Mouse (Mus musculus): ENCODE measurements around the gene Asic2. TPM values are rescaled to one million over a fixed set of nuclear protein-coding genes. Genes with fewer than 3 reads are reported as not detected.

Asic2 gene
- polyA plus RNA-seq, 1 experiment = 39.7 TPM

- H3K27ac ChIP-seq (ENCODE audit: insufficient read depth, low read length) = no peak overlapping the region
- WGBS = 75% methylated on average over 5 of the region's 5 CpGs
- no peak for DNase-seq
- no peaks in the 10 kb centered on the region for H3K27me3 ChIP-seq (ENCODE audit: control insufficient read depth, insufficient read depth, low read length)
- no peak for TF ChIP-seq CTCF (IDR thresholded peaks at IDR 0.05; ENCODE audit: borderline replicate concordance, insufficient read depth, low read depth, low read length)
- no peak for TF ChIP-seq POLR2A (IDR thresholded peaks at IDR 0.05; ENCODE audit: borderline replicate concordance, insufficient read depth, low read length)
- H3K4me3 ChIP-seq (replicated peaks; ENCODE audit: insufficient read depth, low read depth, low read length) = no peak overlapping the region
- H3K4me1 ChIP-seq (ENCODE audit: control insufficient read depth, insufficient read depth, low read length) = no peaks in the 10 kb centered on the region
Observed at GRCm38 (mm10) chr11:81582161-81582560, 386.1 kb downstream of the Asic2 start.

GRCm38 (mm10) chr11:81579753-81580152 lies 388.5 kb downstream of the Asic2 start:
- TF ChIP-seq POLR2A (IDR thresholded peaks at IDR 0.05; ENCODE audit: borderline replicate concordance, insufficient read depth, low read length) = no peak
- TF ChIP-seq CTCF (IDR thresholded peaks at IDR 0.05; ENCODE audit: borderline replicate concordance, insufficient read depth, low read depth, low read length) = no peak
- DNase-seq = no peak
- Histone ChIP-seq H3K27me3 (ENCODE audit: control insufficient read depth, insufficient read depth, low read length) (no peaks in the 10 kb centered on the region), H3K4me3 (replicated peaks; ENCODE audit: insufficient read depth, low read depth, low read length) (no peak overlapping the region), H3K4me1 (ENCODE audit: control insufficient read depth, insufficient read depth, low read length) (no peaks in the 10 kb centered on the region), H3K27ac (ENCODE audit: insufficient read depth, low read length) (no peak overlapping the region)
- 38% methylated on average over 6 of the region's 6 CpGs for WGBS

- DNase-seq = peak in 1 of 2 experiments; percentile 67
- TF ChIP-seq POLR2A (IDR thresholded peaks at IDR 0.05; ENCODE audit: borderline replicate concordance, insufficient read depth, low read length) = no peak
- TF ChIP-seq CTCF (IDR thresholded peaks at IDR 0.05; ENCODE audit: borderline replicate concordance, insufficient read depth, low read depth, low read length) = no peak
- peaks cover 8% of the 10 kb centered on the region for H3K4me1 ChIP-seq (ENCODE audit: control insufficient read depth, insufficient read depth, low read length)
- no peak overlapping the region for H3K27ac ChIP-seq (ENCODE audit: insufficient read depth, low read length)
- WGBS = 6% methylated on average over 3 of the region's 3 CpGs
- H3K4me3 ChIP-seq (replicated peaks; ENCODE audit: insufficient read depth, low read depth, low read length) = no peak overlapping the region
- H3K27me3 ChIP-seq (ENCODE audit: control insufficient read depth, insufficient read depth, low read length) = no peaks in the 10 kb centered on the region; the same call in 1 of the 2 replicates
Observed at GRCm38 (mm10) chr11:81570406-81570805, 397.9 kb downstream of the Asic2 start.

- H3K27ac ChIP-seq (ENCODE audit: insufficient read depth, low read length) = no peak overlapping the region
- no peak for TF ChIP-seq CTCF (IDR thresholded peaks at IDR 0.05; ENCODE audit: borderline replicate concordance, insufficient read depth, low read depth, low read length)
- TF ChIP-seq POLR2A (IDR thresholded peaks at IDR 0.05; ENCODE audit: borderline replicate concordance, insufficient read depth, low read length) = no peak
- peaks cover 8% of the 10 kb centered on the region for H3K4me1 ChIP-seq (ENCODE audit: control insufficient read depth, insufficient read depth, low read length)
- H3K27me3 ChIP-seq (ENCODE audit: control insufficient read depth, insufficient read depth, low read length) = no peaks in the 10 kb centered on the region
- WGBS = 22% methylated on average over 3 of the region's 3 CpGs
- H3K4me3 ChIP-seq (replicated peaks; ENCODE audit: insufficient read depth, low read depth, low read length) = no peak overlapping the region
- DNase-seq = peak in 1 of 2 experiments; percentile 23
Observed at GRCm38 (mm10) chr11:81564857-81565256, 403.4 kb downstream of the Asic2 start.

GRCm38 (mm10) chr11:81560374-81560773 lies 407.9 kb downstream of the Asic2 start:
- Histone ChIP-seq H3K27me3 (ENCODE audit: control insufficient read depth, insufficient read depth, low read length) (no peaks in the 10 kb centered on the region), H3K27ac (ENCODE audit: insufficient read depth, low read length) (no peak overlapping the region), H3K4me3 (replicated peaks; ENCODE audit: insufficient read depth, low read depth, low read length) (no peak overlapping the region), H3K4me1 (ENCODE audit: control insufficient read depth, insufficient read depth, low read length) (peaks cover 5% of the 10 kb centered on the region; the same call in 1 of the 2 replicates)
- TF ChIP-seq CTCF (IDR thresholded peaks at IDR 0.05; ENCODE audit: borderline replicate concordance, insufficient read depth, low read depth, low read length) = no peak
- TF ChIP-seq POLR2A (IDR thresholded peaks at IDR 0.05; ENCODE audit: borderline replicate concordance, insufficient read depth, low read length) = no peak
- no peak for DNase-seq
- 92% methylated on average over 1 of the region's 1 CpGs for WGBS

GRCm38 (mm10) chr11:81543189-81543588 lies 425.1 kb downstream of the Asic2 start:
- 82% methylated on average over 6 of the region's 6 CpGs for WGBS
- Histone ChIP-seq H3K4me3 (replicated peaks; ENCODE audit: insufficient read depth, low read depth, low read length) (no peak overlapping the region), H3K4me1 (ENCODE audit: control insufficient read depth, insufficient read depth, low read length) (no peaks in the 10 kb centered on the region), H3K27ac (ENCODE audit: insufficient read depth, low read length) (no peak overlapping the region), H3K27me3 (ENCODE audit: control insufficient read depth, insufficient read depth, low read length) (no peaks in the 10 kb centered on the region)
- no peak for DNase-seq
- TF ChIP-seq POLR2A (IDR thresholded peaks at IDR 0.05; ENCODE audit: borderline replicate concordance, insufficient read depth, low read length) = no peak
- no peak for TF ChIP-seq CTCF (IDR thresholded peaks at IDR 0.05; ENCODE audit: borderline replicate concordance, insufficient read depth, low read depth, low read length)

- WGBS = 87% methylated on average over 4 of the region's 4 CpGs
- Histone ChIP-seq H3K4me3 (replicated peaks; ENCODE audit: insufficient read depth, low read depth, low read length) (no peak overlapping the region), H3K27ac (ENCODE audit: insufficient read depth, low read length) (no peak overlapping the region), H3K4me1 (ENCODE audit: control insufficient read depth, insufficient read depth, low read length) (no peaks in the 10 kb centered on the region), H3K27me3 (ENCODE audit: control insufficient read depth, insufficient read depth, low read length) (no peaks in the 10 kb centered on the region)
- DNase-seq = no peak
- no peak for TF ChIP-seq CTCF (IDR thresholded peaks at IDR 0.05; ENCODE audit: borderline replicate concordance, insufficient read depth, low read depth, low read length)
- TF ChIP-seq POLR2A (IDR thresholded peaks at IDR 0.05; ENCODE audit: borderline replicate concordance, insufficient read depth, low read length) = no peak
Observed at GRCm38 (mm10) chr11:81535121-81535717, 433.0 kb downstream of the Asic2 start.

GRCm38 (mm10) chr11:81534686-81535085 lies 433.6 kb downstream of the Asic2 start:
- WGBS = 16% methylated on average over 5 of the region's 5 CpGs
- H3K27ac ChIP-seq (ENCODE audit: insufficient read depth, low read length) = no peak overlapping the region
- peak; percentile 61 to 71 for DNase-seq
- no peak overlapping the region for H3K4me3 ChIP-seq (replicated peaks; ENCODE audit: insufficient read depth, low read depth, low read length)
- TF ChIP-seq POLR2A (IDR thresholded peaks at IDR 0.05; ENCODE audit: borderline replicate concordance, insufficient read depth, low read length) = no peak
- peak; percentile 80 for TF ChIP-seq CTCF (IDR thresholded peaks at IDR 0.05; ENCODE audit: borderline replicate concordance, insufficient read depth, low read depth, low read length)
- H3K27me3 ChIP-seq (ENCODE audit: control insufficient read depth, insufficient read depth, low read length) = no peaks in the 10 kb centered on the region
- no peaks in the 10 kb centered on the region for H3K4me1 ChIP-seq (ENCODE audit: control insufficient read depth, insufficient read depth, low read length)
